Mouse (Mus musculus) right cerebral cortex, adult 18-20 months (tissue): ENCODE results near the gene Calhm3.

Source experiments
- DNase-seq: peaks from one replicate; pipeline ENCODE4 v3.0.0; 2022; ENCODE audit warnings: mixed read lengths

The Calhm3 gene

DNA sequence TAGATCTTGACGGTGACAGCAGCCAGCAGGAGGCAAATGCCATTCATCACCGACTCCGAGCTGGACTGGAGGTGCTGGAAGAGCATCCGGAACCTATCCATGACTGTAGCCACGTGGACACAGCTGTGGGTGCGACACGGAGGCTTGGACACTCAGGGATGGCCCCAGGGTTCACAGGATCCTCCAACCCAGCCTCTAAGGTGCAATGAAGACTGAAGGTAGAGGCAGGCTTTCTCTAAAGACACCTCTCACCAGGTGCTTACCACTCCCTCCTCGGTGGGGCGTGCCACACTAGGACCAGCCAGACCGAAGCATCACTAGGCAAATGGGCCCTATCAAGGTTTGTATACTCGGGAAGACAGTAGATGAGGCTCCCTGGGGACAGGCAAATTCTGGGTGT is at the start of gene Calhm3:
TSS of gene Calhm3 (minus strand) at position 101 of the 400 bp plus-strand sequence.
- no peak for DNase-seq

DNA sequence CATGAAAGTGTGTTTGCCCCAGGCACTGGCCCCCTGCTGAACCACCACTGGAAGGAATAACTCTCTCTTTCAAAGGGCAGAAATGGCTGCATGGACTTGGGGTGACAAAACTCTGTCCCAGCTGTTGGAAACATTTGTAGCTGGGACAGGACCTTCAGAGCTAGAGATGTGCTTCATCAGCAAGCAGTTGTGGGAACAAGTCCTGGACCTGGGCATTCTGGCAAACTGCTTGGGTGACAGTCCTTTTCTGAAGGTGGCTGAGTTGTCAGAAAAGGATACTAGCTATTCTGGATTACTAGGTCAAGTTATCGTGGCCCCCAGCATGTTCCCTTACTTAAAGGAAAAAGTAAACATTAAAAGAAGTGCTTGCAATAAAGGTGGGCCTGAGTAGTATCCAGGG is 48.6 kb upstream of the Calhm3 start:
- no peak for DNase-seq

DNA sequence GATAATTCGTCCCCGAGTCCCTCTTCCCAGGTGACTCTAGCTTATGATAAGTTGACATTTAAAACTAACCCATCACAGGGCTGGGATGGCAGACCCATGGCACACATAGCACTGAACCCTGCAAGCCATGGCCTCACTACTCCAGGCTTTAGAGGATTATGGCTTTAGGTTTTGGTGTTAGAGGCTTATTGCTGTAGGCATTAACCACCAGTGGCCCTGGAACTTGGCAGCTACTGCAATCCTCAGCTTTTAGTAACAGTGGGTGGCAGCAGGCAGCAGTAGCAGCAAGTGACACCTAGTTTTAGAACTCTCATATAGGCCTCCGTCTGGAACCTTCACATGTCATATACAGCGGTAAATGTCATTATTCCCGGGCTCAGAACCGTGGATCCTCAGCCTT is 47.1 kb upstream of the Calhm3 start:
- DNase-seq = peak; percentile 70

DNA sequence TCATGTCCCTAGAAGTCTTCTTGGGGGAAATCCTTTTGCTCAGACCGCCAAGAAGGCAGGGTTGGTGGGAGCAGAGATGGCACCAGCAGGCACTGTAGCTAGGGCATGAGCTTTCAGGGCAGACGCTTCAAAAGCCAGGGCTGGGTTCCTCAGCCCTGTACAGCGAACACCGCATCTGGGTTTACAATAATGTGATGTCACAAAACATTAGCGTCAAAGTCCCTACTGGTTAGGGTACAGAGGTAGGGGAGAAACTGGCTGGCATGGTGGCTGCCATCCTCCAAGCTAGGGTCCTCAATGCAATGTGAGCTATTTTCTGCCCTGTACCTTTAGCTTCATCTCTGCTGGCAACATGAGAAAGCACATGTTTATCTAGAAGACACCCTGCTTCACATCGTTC is 45.5 kb upstream of the Calhm3 start:
- DNase-seq = no peak

DNA sequence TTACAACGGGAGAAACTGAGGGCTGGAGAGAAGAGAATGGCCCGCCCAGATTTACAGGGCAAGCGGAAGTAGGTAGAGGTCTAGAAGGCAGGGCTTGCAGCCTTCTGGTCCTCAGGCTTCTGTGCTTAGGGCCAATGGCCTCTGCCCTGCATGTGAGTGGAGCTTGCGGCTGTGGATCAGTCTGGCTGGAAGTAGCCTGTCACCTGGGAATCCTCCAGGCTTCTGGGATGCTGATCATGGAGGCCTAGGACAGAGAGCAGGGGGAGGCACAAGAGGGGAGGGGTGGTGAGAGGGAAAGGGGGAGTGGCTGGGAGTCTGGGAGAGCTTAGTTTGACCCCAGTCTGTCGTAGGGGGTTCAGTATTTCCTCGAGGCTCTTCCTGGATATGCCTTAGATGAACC is 44.9 kb upstream of the Calhm3 start:
- no peak for DNase-seq

DNA sequence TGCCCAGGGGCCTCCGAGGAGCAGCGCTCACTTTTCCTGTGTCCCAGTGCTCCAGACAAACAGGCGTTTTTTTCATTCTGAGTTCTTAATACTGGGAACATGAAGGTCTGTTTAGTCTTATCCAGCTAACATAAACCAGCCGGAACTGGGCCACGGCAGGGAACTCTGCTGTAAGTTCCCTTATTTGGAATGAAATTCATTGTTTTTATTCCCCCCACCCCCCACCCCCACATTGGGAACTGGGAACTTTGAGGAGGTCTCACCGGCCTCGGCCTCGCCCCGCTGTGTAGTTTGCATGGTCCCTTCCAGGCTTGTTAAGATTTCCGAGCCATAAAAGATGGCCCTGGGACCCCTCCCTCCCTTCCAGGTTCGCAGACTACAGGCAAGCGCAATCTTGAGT is 44.4 kb upstream of the Calhm3 start:
- DNase-seq = no peak

DNA sequence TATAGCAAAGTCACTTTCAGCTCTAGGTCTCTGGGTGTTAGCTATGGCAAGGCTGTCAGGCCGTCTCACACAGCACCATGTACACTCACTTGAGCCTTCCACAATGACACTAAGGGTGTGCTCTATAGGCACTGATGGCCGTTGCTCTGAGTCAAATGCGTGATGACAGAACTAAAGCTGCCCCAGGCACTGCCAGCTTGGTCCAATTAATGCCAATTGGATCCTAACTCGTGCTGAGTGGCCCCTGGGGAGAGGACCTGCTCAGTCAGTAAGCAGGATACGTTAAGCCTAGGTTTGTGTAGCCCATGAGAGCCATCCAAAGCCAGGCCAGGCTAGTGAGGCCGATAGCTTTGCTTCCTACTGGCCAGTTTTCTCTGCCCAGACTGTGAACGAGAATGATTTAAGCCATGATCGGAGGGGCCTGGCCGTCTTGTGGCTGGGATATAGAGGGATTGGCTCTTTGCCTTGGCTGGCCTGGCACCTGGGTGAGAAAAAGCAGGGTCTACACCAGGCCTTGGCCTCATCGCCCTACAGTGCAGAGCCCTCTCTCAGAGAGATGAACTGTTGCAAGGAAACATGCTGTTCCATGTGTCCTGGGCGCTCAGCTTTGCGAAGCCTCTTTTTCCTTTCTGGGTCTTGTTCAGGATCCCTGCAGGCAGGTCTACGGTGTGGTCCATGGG is 41.2 kb upstream of the Calhm3 start:
- no peak for DNase-seq

DNA sequence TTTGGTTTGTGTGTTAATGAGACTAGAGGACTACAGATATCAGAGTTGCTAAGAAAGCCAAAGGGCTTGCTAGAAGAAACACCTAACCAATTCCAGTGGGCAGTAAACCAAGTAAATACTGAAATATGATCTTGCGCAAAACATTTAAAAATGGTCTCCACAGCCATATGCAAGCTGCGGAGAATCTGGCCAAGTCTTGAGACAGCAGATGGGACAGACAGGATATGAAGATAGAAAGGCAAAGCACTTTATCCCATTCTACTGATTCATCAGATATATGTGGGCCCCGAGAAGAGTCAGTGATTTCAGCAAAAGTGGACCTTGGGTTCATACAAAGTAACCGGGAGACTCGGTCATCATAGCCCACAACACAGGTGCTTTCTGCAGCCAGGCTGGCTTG is 34.6 kb upstream of the Calhm3 start:
- DNase-seq = no peak

DNA sequence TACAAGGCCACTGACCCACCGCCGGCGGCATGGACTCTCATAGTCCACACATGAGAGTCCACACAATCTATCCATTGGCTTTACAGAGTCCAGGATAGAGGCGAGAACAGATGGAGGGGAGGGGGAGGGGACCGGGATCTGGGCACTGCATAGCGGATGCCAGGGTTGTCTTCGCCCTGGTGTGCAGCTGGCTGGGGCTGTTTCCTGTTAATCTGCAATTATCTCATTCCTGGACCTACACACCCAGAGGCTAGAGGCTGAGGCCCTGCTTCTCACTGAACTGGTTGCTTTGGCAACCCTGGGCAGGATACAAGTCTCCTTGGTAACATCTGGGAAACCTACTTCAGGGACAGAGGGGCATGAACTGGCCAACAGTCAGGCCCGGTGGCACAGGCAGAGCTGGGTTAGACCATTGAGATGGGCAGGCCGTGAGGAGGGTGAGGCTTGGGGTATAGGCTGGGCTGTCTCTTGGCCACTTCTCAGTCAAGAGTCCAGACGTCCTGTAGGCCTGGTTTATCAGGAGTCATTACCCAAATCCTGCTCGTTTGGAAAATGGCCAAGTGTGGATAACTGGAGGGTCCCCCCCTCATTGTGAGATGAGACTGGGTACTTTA is 31.1 kb upstream of the Calhm3 start:
- no peak for DNase-seq

DNA sequence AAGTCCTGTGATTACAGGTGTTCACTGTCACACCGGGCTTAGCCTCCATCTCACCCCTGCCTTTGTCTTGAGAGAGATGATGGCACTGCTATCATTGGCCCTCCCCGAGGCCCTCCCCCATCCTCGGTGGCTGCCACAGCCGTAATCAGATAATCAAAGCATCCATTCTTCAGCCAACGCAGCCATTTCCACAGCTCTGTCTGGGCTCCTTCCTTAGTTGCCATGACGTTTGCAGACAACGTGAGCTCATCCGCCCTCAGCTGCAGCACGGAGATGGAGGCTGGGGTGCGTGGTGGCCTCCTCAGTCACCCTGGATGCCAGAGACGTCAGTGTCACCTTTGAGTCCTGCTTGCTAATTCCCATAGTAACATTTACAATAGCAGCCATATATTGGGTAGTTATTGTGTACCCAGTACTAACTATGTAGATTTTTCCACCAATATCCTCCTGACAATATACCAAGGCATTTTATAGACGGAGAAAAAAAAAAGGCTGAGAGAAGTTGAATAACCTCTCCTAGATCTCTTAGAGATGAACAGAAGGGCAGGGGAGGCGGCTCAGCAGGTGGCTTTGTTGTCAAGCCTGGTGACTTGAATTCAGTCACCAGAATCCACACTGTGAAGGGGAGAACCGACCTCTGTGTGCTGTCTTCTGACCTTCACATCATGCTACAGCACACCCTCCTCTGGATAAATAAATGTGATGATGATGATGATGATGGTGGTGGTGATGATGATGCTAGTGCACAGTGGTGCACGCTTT is 29.1 kb upstream of the Calhm3 start:
- peak; percentile 67 for DNase-seq

DNA sequence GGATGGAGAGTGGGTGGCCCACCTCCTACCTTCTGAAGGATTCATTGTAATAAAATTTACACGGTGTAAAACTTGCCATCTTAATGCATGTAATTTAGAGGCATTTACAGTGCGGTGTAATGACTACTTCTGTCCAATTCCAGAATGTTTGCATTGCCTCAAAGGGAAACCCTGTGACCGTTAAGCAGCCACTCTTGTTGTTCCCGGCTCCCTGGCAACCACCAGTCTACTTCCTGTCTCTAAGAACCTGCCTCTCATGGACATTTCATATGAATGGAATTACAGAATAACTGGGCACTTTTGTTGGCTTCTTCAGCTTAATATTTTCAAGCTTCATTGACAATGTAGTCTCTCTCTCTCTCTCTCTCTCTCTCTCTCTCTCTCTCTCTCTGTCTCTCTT is 27.2 kb upstream of the Calhm3 start:
- DNase-seq = no peak

DNA sequence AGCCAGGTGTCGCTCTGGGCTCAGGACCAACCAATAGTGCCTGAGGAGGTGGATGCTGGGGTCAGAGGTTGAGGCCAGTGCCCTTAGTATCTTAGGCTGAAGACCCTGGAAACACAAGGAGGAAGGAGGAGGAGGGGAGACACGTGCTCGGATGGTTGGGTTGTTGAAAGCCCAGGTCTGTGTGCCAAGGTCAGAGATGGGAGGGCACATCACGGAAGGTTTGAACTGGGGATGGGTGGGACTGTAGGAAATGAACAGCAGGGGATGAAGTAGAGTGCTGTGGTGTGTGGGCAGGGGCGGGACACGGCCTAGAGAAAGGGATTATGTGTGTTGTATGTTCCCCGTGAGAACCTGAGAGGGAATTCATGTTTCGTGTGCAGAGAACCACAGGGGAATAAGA is 26.7 kb upstream of the Calhm3 start:
- DNase-seq = no peak

DNA sequence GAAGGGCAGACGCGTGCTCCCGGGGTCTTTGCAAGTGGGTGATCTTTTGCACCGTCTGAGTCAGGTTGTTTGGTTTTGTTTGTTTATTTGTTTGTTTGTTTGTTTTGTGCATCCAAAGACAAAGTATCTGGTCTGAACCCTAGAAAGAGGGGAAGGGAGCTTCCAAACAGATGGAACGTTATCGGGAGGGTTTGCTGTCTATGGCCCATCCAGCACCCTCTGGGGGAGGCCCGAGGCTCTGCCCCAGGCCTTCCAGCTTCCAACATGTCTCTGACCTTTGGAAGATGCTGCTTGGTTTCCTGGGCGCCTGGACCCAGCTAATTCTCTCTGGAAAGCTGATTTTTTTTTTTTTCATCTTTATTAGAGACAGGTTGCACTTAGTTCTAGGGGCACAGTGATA is 22.4 kb upstream of the Calhm3 start:
- no peak for DNase-seq

DNA sequence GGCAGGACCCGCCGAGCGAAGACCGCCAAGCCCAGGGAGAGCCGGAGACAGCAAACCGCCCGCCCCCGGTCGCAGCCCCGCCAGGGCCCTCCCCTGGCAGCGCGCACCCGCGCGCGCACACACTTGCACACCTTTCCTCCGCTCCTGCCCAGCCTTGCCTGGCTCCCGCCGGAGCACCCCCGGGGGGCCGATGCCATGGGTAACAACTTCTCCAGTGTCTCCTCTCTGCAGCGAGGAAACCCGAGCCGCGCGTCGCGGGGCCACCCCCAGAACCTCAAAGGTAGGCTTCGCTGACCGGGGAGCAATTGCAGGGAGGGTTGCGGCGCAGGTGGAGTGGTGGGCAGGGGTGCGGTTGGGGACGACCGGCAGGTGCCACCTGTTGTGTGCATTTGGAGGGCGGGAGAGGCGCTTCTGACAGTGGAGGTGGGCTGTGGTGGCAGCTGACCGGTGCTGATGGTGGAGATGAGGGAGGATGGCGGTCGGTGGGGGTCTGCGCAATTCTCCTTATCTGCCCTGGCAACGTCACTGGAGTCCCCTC is 21.8 kb upstream of the Calhm3 start:
- DNase-seq = peak; percentile 52

DNA sequence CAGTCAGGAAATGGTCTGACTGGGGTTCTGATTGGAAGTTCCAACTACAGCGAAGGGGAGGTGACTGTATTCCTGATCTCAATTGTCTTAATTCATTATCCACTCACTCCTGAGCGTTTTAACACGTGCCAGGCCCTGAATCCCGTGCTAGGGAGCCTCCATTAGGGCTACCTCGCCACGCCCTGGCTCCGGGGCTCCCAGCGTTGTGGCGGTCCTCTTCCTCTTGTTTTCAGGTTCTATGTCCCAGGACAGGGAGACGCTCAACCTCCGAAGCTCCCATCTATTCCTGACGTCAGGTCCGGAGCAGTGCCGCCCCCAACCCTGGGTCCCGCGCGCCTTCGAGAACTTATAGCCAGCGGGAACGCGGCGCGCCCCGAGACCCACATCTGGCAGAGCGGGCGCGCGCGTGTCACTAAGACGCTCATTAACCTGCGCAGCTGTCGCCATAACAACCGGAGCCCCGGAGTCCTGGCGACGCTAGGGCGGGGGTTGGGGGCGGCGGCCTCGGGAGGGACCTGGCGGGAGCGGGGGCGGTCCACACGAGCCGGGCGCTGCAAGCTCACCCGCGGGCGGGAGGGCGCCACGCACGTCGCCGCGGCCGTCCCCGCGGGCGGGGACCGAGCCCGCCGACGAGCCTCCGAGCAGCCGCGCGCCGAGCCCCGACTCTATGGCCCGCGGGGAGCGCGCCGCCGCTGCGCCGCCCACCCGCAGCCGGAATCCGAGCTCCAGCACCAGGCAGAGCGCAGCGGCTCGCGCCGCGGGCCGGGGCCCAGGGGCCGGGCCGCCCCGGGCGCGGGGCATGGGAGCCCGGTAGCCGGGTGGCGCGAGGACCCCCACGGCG is 21.1 kb upstream of the Calhm3 start, which contains the start of gene Neurl1a:
TSS of gene Neurl1a (plus strand) at position 390 of the 841 bp plus-strand sequence.
- peak; percentile 70 for DNase-seq

DNA sequence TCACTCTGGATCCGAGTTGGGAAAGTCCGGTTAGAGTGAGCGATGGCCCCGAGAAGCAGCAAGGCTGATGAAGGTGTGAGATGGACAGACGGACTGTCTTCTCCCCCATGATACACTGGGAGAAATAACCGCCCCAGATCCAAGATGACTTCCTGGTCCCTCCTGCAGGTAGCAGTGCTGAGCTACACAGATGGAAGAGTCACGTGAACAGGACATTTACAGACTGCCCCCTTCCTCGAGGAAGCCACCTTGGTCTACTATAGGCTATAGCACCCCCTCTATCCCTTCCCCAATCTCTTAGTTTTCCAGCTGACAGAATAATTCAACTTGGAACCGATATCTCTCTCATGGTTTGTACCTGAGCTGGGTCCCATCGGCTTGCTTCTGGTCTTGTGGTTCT is 20.4 kb upstream of the Calhm3 start:
- DNase-seq = no peak

DNA sequence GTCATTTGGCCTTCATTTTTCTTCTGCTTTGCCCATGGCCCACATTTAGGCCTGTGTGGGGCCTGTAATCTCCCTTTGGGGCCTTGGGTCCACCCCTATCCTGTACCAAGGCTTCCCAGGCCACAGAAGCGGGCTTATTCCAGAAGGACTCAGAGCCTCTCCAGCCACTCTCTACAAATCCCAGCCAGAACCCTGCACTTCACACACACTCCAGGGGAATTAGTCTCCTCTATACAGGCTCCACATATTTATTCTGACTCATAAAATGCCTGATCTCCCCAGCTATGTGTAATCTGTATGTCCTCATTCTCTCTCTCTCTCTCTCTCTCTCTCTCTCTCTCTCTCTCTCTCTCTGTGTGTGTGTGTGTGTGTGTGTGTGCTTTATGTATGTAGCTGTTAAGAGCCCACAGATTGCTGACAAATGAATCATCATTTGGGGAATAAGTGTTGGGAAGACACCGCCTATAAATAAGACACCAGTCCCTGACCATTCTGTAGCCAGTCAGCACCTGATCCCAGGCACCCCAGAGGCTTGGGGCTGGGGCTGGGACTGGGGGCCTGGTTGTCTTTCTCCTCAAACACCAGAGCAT is 19.4 kb upstream of the Calhm3 start:
- DNase-seq = no peak

DNA sequence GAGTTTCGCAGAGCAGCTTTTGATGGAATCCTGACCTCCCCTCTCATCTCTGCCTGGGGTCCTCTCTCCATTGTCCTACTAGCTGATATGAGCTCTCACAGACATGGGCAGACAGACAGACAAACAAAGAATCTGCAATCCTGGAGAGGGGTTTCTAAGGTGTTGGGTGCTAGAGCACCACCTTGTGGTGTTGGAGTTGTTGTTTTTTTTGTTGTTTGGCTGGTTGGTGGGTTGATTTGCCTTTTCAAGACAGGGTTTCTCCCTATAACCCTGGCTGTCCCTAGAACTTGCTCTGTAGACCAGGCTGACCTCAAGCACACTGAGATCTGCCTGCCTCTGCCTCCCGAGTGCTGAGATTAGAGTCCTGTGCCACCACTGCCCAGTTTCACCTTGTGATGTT is 17.9 kb upstream of the Calhm3 start:
- no peak for DNase-seq

DNA sequence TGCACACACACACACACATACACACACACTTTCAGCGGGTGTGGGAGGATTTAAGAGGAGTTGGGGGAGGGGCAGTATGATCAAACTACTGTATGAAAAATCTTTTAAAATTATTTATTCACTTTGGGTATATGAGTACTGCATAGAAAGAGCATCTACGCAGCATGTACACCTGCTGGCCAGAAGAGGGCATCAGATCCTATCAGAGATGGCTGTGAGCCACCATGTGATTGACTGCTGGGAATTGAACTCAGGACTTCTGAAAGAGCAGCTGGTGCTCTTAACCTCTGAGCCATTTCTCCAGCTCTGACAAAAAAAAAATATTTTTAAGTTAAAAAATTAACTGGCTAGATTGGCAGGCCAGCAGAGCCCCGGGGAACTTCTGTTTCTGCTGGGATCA is 17.0 kb upstream of the Calhm3 start:
- no peak for DNase-seq

DNA sequence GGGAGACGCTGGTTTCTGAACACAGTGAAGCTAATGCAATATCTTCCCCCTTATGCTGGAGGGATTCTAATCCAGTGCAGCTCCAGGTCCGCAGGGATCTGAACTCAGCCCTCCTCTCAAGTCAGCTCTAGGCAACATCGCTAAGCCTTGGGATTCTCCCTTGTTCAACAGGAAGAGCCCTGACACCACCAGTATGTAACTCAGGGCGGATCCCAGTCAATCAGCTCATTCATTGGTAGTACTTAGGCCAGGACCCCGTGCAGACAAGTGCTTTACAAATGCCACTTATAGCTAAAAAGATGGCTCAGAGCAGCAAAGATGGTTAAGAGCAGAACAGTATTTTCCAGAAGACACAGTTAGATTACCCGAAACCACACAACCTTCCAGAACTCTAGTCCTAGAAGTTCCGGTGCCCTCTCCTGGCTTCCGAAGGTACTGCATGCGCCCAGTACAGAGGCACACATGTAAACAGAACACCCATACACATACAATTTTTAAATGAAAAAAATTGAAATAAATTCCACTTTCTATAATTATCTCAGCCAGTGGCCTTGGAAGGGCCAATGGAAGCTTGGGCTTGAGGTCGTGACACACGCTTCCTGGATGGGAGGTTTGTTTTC is 11.3 kb upstream of the Calhm3 start:
- DNase-seq = peak; percentile 88

DNA sequence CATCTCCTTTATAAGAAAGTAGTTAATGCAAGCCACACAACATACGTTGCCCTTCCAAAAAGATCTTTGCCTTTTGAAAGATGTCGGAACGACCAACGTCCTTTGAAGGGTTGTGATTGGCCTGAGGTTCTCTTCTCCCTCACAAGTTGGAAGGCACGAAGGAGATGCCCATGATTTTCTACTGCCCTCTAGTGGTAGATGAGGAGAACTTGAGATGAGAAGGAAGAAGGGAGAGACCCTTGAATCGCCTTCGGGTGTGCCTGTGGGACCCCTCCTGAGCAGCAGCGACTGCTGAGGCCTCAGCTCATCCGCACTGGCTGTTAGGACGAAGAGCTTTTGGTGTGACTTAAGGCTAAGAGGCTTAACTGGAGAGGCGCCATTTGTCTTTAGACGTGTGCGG is 10.7 kb upstream of the Calhm3 start:
- DNase-seq = no peak

DNA sequence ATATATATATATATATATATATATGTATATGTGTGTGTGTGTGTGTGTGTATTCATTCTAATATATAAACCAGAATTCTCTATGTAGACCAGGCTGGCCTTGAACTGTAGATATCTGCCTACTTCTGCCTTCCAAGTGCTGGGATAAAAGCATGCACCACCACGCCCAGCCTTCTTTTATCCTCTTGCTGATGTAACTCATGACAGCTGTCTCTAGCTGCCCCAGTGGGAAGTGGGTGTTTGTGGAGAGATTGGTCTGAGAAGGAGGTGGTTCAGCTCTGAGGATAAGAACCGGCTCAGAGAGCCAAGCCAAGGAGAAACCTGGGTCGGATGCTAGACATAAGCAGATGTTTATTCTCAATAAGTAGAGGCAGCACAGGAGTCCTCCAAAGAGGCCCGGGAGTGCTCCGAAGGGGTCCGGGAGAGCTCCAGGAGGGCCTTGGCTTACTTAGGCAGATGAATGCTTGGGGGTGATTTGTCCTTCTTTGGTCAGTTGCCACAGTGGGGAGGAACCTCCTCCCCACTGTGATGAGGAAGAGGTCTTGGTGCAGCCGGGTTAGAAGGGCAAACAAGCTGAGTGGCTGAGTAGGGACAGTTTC is 10.2 kb upstream of the Calhm3 start:
- no peak for DNase-seq
